Mouse (Mus musculus) stomach, postnatal 0 days (tissue): ENCODE measurements around the gene Zbtb37. TPM values are rescaled to one million over a fixed set of nuclear protein-coding genes. Genes with fewer than 3 reads are reported as not detected.

Source experiments
- ATAC-seq: fragments of 200-750 bp; cut with Nextera tagmentation; 2 replicates; pipeline ENCODE4 v1.8.0; 2017; ENCODE audit not compliant: low FRiP score, low TSS enrichment
- DNase-seq: peaks from one replicate; pipeline ENCODE4 v3.0.0-alpha.2; 2016; ENCODE audit warnings: low spot score
- H3K27ac ChIP-seq: fragments of 300-500 bp; sonication (generic); replicated peaks from 2 replicates; pipeline ENCODE4 v1.5.1; 2014; ENCODE audit warnings: mild to moderate bottlenecking, control low read depth
- H3K27me3 ChIP-seq: fragments of 300-500 bp; sonication (generic); 2 replicates; pipeline ENCODE4 v1.6.1; 2014; ENCODE audit warnings: low read length; ENCODE audit not compliant: control insufficient read depth, insufficient read depth
- H3K36me3 ChIP-seq: fragments of 300-500 bp; sonication (generic); 2 replicates; pipeline ENCODE4 v1.6.1; 2014; ENCODE audit warnings: low read length, mixed read lengths; ENCODE audit not compliant: control insufficient read depth, insufficient read depth
- H3K4me1 ChIP-seq: fragments of 300-500 bp; sonication (generic); replicated peaks from 2 replicates; pipeline ENCODE4 v1.6.1; 2014; ENCODE audit warnings: antibody characterized with exemption; ENCODE audit not compliant: control insufficient read depth, insufficient read depth
- H3K4me2 ChIP-seq: fragments of 300-500 bp; sonication (generic); replicated peaks from 2 replicates; pipeline ENCODE4 v1.6.1; 2014; ENCODE audit warnings: low read depth, mild to moderate bottlenecking, control low read depth, moderate library complexity
- H3K4me3 ChIP-seq: fragments of 300-500 bp; sonication (generic); 2 replicates; pipeline ENCODE4 v1.5.1; 2014; ENCODE audit warnings: low read depth, low read length, control low read depth
- H3K9ac ChIP-seq: fragments of 300-500 bp; sonication (generic); 2 replicates; pipeline ENCODE4 v1.6.1; 2014; ENCODE audit warnings: mild to moderate bottlenecking, low read length, control low read depth, mixed read lengths
- H3K9me3 ChIP-seq: fragments of 300-500 bp; sonication (generic); 2 replicates; pipeline ENCODE4 v1.6.1; 2016; ENCODE audit warnings: low read length; ENCODE audit not compliant: control insufficient read depth
- CTCF ChIP-seq: IDR thresholded peaks from 2 replicates; pipeline ENCODE4 v1.5.1; 2016; ENCODE audit warnings: antibody characterized with exemption, low read depth, mild to moderate bottlenecking, moderate library complexity
- EP300 ChIP-seq: optimal IDR thresholded peaks from 2 replicates; pipeline ENCODE3; 2016; ENCODE audit warnings: antibody characterized with exemption
- WGBS: fragments of 180-500 bp; shearing (Covaris S2); extraction: QIAGEN DNeasy Blood & Tissue Kit; methylation state at CpG from one replicate; pipeline ENCODE4 v1.1.7; 2014; 5-methylcytosine and 5-hydroxymethylcytosine counted together
- polyA plus RNA-seq: library from polyadenylated mRNA; unstranded; fragments of >200 nt; fragmentation: Nextera tagmentation; extraction: Ambion mirVana; gene quantifications from 2 replicates; pipeline ENCODE4 v1.2.1, GENCODE M21; 2015

The Zbtb37 gene
- polyA plus RNA-seq, 1 experiment from 2014 or later, result 2.8 TPM

GRCm38 (mm10) chr1:161063351-161063750, 28.7 kb upstream of the Zbtb37 start:
- 83% methylated on average over 1 of the region's 1 CpGs for WGBS
- Histone ChIP-seq H3K9ac (no peak overlapping the region), H3K4me2 (no peak overlapping the region), H3K4me1 (no peaks in the 10 kb centered on the region), H3K27ac (no peak overlapping the region), H3K4me3 (no peak overlapping the region), H3K27me3 (no peaks in the 10 kb centered on the region), H3K9me3 (no peaks in the 10 kb centered on the region), H3K36me3 (no peaks in the 10 kb centered on the region)
- DNase-seq, result no peak
- TF ChIP-seq EP300 (no peak), CTCF (no peak)
- ATAC-seq, result no peak

- 96% methylated on average over 1 of the region's 1 CpGs for WGBS
Observed at GRCm38 (mm10) chr1:161057164-161057563, 22.5 kb upstream of the Zbtb37 start.

DNA sequence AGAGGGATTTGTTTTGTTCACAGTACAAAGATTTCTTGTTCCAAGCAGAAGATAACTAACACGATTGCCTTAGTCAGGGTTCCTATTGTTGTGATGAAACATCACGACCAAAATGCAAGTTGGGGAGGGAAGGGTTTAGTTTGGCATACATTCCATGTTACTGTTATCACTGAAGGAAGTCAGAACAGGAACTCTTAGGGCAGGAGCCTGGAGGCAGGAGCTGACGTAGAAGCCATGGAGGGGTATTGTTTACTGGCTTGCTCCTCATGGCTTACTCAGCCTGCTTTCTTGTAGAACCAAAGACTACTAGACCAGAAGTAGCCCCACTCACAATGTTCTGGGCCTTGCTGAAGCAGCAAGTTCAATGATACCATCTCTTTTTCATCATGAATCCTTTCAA, 12.3 kb upstream of the Zbtb37 start:
- ATAC-seq, result no peak
- no peak for DNase-seq
- no peak overlapping the region for H3K9ac ChIP-seq
- WGBS, result 78% methylated on average over 3 of the region's 3 CpGs
- H3K4me3 ChIP-seq, result no peak overlapping the region
- no peak overlapping the region for H3K27ac ChIP-seq
- H3K4me2 ChIP-seq, result no peak overlapping the region
- TF ChIP-seq EP300, result no peak
- TF ChIP-seq CTCF, result no peak
- no peaks in the 10 kb centered on the region for H3K4me1 ChIP-seq
- peaks cover 3% of the 10 kb centered on the region; the same call in 1 of the 2 replicates for H3K36me3 ChIP-seq
- no peaks in the 10 kb centered on the region for H3K9me3 ChIP-seq
- H3K27me3 ChIP-seq, result no peaks in the 10 kb centered on the region

More at GRCm38 (mm10) chr1:161057164-161057563, 22.5 kb upstream of the Zbtb37 start:
- Histone ChIP-seq H3K27ac (no peak overlapping the region), H3K36me3 (peaks cover 2% of the 10 kb centered on the region; the same call in 1 of the 2 replicates), H3K27me3 (no peaks in the 10 kb centered on the region), H3K4me1 (no peaks in the 10 kb centered on the region), H3K9me3 (no peaks in the 10 kb centered on the region), H3K4me2 (no peak overlapping the region), H3K9ac (no peak overlapping the region), H3K4me3 (no peak overlapping the region)
- TF ChIP-seq CTCF, result no peak
- TF ChIP-seq EP300, result no peak
- ATAC-seq (no peak), DNase-seq (no peak)

- ATAC-seq (no peak), DNase-seq (no peak)
- H3K9me3 ChIP-seq, result no peaks in the 10 kb centered on the region
- no peaks in the 10 kb centered on the region for H3K27me3 ChIP-seq
- no peaks in the 10 kb centered on the region for H3K4me1 ChIP-seq
- TF ChIP-seq CTCF (no peak), EP300 (no peak)
- no peak overlapping the region for H3K27ac ChIP-seq
- no peak overlapping the region for H3K9ac ChIP-seq
- no peak overlapping the region for H3K4me2 ChIP-seq
- 81% methylated on average over 7 of the region's 7 CpGs for WGBS
- H3K36me3 ChIP-seq, result peaks cover 10% of the 10 kb centered on the region
- no peak overlapping the region for H3K4me3 ChIP-seq
Observed at GRCm38 (mm10) chr1:161041261-161042020, 6.8 kb upstream of the Zbtb37 start.

DNA sequence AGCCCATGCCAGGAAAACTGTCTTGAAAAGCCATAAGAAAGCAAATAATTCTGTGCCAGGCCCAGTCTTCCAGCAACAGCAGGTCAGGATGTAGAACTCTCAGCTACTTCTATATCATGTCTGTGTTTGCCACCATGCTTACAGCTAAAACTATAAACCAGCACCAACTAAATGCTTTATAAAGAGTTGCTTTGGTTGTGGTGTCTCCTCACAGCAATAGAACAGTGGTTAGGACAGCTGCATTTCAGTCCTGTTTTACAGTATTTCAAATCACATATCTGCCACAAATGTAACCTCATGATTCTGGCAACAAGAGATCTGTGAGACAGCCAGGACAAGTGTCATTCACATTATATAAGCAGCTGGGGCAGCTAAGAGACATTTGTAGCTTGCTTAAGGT, 6.2 kb upstream of the Zbtb37 start:
- Histone ChIP-seq H3K9me3 (no peaks in the 10 kb centered on the region), H3K27me3 (no peaks in the 10 kb centered on the region), H3K4me3 (no peak overlapping the region), H3K9ac (no peak overlapping the region), H3K4me1 (no peaks in the 10 kb centered on the region; the same call in 1 of the 2 replicates), H3K4me2 (no peak overlapping the region), H3K36me3 (peaks cover 10% of the 10 kb centered on the region; the same call in 1 of the 2 replicates), H3K27ac (no peak overlapping the region)
- no peak for ATAC-seq
- DNase-seq, result no peak
- TF ChIP-seq EP300, result no peak
- no peak for TF ChIP-seq CTCF

- Histone ChIP-seq H3K36me3 (peaks cover 10% of the 10 kb centered on the region; the same call in 1 of the 2 replicates), H3K27ac (no peak overlapping the region), H3K4me2 (no peak overlapping the region), H3K4me1 (no peaks in the 10 kb centered on the region; the same call in 1 of the 2 replicates), H3K9me3 (no peaks in the 10 kb centered on the region), H3K4me3 (no peak overlapping the region), H3K27me3 (no peaks in the 10 kb centered on the region), H3K9ac (no peak overlapping the region)
- no peak for TF ChIP-seq CTCF
- no peak for TF ChIP-seq EP300
- no peak for DNase-seq
- 36% methylated on average over 1 of the region's 1 CpGs for WGBS
- ATAC-seq, result no peak
Observed at GRCm38 (mm10) chr1:161040426-161040770, 5.7 kb upstream of the Zbtb37 start.
